Mouse (Mus musculus) hindbrain, postnatal 0 days (tissue): Measurements from ENCODE around the gene Fkbp15. TPM values are rescaled to one million over a fixed set of nuclear protein-coding genes. Genes with fewer than 3 reads are reported as not detected.

ENCODE experiments used
- ATAC-seq: fragments of 200-750 bp; cut with Nextera tagmentation; 2 replicates; pipeline ENCODE4 v1.8.0; 2017; ENCODE audit warnings: mild to moderate bottlenecking, moderate TSS enrichment, moderate library complexity
- DNase-seq: peaks from one replicate; pipeline ENCODE4 v3.0.0-alpha.2; 2015; ENCODE audit warnings: low spot score
- H3K27ac ChIP-seq: fragments of 300-500 bp; sonication (generic); 2 replicates; pipeline ENCODE4 v1.5.1; 2014; ENCODE audit warnings: mild to moderate bottlenecking
- H3K27me3 ChIP-seq: fragments of 300-500 bp; sonication (generic); 2 replicates; pipeline ENCODE4 v1.6.1; 2014; ENCODE audit warnings: low read length, mixed read lengths; ENCODE audit not compliant: insufficient read depth
- H3K36me3 ChIP-seq: fragments of 300-500 bp; sonication (generic); 2 replicates; pipeline ENCODE4 v1.6.1; 2014; ENCODE audit warnings: low read length, mixed read lengths; ENCODE audit not compliant: insufficient read depth
- H3K4me1 ChIP-seq: fragments of 300-500 bp; sonication (generic); 2 replicates; pipeline ENCODE4 v1.6.1; 2014; ENCODE audit warnings: antibody characterized with exemption, low read length, mixed read lengths; ENCODE audit not compliant: insufficient read depth
- H3K4me2 ChIP-seq: fragments of 300-500 bp; sonication (generic); 2 replicates; pipeline ENCODE4 v1.6.1; 2014; ENCODE audit warnings: low read depth, mild to moderate bottlenecking, low read length, moderate library complexity, mixed read lengths
- H3K4me3 ChIP-seq: fragments of 300-500 bp; sonication (generic); 2 replicates; pipeline ENCODE4 v1.5.1; 2014; ENCODE audit warnings: low read length
- H3K9ac ChIP-seq: fragments of 300-500 bp; sonication (generic); replicated peaks from 2 replicates; pipeline ENCODE4 v1.6.1; 2014; ENCODE audit warnings: mild to moderate bottlenecking, low read length, moderate library complexity, mixed read lengths
- H3K9me3 ChIP-seq: fragments of 300-500 bp; sonication (generic); 2 replicates; pipeline ENCODE4 v1.6.1; 2016; ENCODE audit warnings: low read length, mixed read lengths
- CTCF ChIP-seq: IDR thresholded peaks from 2 replicates; pipeline ENCODE4 v1.5.1; 2016; ENCODE audit warnings: antibody characterized with exemption, control low read depth, low read depth
- WGBS: fragments of 180-500 bp; shearing (Covaris S2); extraction: QIAGEN DNeasy Blood & Tissue Kit; methylation state at CpG from one replicate; pipeline ENCODE4 v1.1.7; 2014; 5-methylcytosine and 5-hydroxymethylcytosine counted together
- polyA plus RNA-seq: library from polyadenylated mRNA; unstranded; fragments of >200 nt; fragmentation: Nextera tagmentation; extraction: Ambion mirVana; gene quantifications from 2 replicates; pipeline ENCODE4 v1.2.1, GENCODE M21; 2015
- total RNA-seq: library from RNA; depleted of rRNA; stranded (reverse); fragments of >200 nt; gene quantifications from 2 replicates; pipeline ENCODE4 v1.2.3, GENCODE M21; 2014

Gene Fkbp15
- total and polyA plus RNA-seq, 2 experiments from 2014 or later: 22.6 to 38.3 TPM

DNA sequence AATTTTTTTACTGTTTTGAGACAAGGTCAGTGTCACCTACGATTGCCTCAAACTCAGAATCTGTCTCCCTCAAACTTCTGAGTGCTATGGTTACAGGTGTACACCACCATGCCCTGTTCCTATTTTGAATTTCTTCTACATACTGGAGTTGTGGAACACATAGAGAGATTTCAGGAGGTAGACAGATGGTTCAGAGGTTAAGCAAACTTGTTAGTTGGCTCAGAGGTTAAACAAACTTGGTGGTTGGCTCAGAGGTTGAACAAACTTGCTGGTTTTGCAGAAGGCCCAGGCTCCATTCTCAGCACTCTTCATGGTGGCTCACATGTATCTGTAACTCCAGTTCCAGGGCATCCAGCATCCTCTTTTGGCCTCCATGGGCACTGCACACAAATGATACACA lies 23.8 kb upstream of the Fkbp15 start:
- ATAC-seq (no peak), DNase-seq (no peak)
- H3K27me3 ChIP-seq: no peaks in the 10 kb centered on the region
- H3K4me3 ChIP-seq: no peak overlapping the region
- WGBS: 88% methylated on average over 1 of the region's 1 CpGs
- H3K4me1 ChIP-seq: no peaks in the 10 kb centered on the region
- no peak overlapping the region for H3K4me2 ChIP-seq
- H3K36me3 ChIP-seq: no peaks in the 10 kb centered on the region; the same call in 1 of the 2 replicates
- no peak for TF ChIP-seq CTCF
- H3K9ac ChIP-seq: no peak overlapping the region
- H3K27ac ChIP-seq: no peak overlapping the region
- no peaks in the 10 kb centered on the region for H3K9me3 ChIP-seq

DNA sequence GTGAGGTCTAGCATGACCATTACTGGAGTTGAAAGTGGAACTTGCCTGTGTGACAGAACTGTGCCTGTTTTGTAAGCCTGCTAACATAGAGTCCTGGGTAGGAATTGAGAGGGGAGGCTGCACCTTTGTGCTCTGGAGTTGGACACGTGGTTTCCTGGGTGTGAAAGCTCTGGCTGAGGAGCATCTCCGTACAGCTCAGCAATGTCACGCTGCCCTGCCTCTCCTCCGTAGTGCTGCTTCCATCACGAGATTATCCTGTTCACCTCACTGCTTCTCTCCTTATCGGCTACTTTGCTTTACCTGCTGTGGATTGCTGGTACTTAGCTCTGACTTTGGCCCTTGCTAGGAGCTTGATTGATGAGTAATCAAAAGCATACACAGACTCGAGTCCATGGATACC lies 23.4 kb upstream of the Fkbp15 start:
- Histone ChIP-seq H3K4me1 (no peaks in the 10 kb centered on the region), H3K9ac (no peak overlapping the region), H3K36me3 (no peaks in the 10 kb centered on the region; the same call in 1 of the 2 replicates), H3K4me2 (no peak overlapping the region), H3K27ac (no peak overlapping the region), H3K27me3 (no peaks in the 10 kb centered on the region), H3K9me3 (no peaks in the 10 kb centered on the region), H3K4me3 (no peak overlapping the region)
- 90% methylated on average over 7 of the region's 7 CpGs for WGBS
- TF ChIP-seq CTCF: no peak
- DNase-seq (no peak), ATAC-seq (no peak)

DNA sequence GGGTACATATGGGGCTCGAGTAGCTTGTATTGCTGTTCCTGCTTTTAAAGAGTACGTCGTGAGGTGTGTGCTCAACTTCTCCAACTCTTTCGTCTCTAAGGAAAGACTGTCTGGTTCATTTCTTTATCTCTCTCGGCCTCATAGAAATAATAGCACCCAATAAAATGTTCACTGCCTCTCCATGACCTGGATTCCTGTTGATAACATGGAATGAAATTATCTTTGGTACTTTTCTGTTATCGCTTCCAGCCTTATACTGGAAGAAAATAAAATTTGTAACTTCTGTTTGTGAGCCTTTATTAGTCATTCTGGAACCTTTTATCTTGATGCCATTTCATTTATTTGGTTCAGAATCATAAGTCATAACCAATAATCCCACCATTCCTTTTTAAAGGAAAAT lies 22.9 kb upstream of the Fkbp15 start:
- H3K36me3 ChIP-seq: no peaks in the 10 kb centered on the region; the same call in 1 of the 2 replicates
- no peaks in the 10 kb centered on the region for H3K4me1 ChIP-seq
- no peaks in the 10 kb centered on the region for H3K27me3 ChIP-seq
- no peak for DNase-seq
- H3K27ac ChIP-seq: no peak overlapping the region
- no peak for TF ChIP-seq CTCF
- no peak overlapping the region for H3K4me2 ChIP-seq
- ATAC-seq: no peak
- 95% methylated on average over 6 of the region's 6 CpGs for WGBS
- no peaks in the 10 kb centered on the region for H3K9me3 ChIP-seq
- H3K9ac ChIP-seq: no peak overlapping the region
- no peak overlapping the region for H3K4me3 ChIP-seq

DNA sequence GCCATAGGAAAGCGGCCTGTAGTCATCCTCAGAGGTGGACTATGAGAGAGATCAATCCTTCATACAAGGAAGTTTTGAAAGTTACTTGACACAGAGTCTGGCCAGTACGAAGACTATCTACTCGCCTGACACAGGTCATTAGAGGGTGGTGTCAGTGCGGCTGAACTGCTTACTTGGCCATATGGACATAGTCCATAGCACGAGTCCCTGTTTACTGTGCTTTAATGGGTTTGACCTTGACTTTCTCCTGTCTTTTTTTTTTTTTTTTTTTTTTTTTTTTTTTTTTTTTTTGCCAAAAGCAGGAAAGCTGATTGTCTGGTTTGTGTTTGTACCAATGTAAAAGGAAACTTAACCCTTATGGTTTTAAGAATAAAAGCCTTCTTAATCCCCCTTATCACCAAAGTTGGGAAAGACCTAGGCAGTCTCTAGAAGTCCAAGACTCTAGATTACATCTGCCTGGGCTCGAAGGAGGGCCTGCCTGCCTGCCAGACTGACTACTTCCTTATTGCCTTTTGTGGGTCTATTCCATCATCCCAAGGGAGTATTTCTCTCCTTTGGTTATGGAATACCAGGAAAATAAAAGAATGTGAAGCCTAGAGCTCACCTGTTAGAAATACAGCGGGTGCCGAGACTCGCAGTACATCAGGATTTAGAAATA lies 19.5 kb upstream of the Fkbp15 start:
- ATAC-seq: no peak
- Histone ChIP-seq H3K4me2 (no peak overlapping the region), H3K27me3 (no peaks in the 10 kb centered on the region), H3K4me3 (no peak overlapping the region), H3K9me3 (no peaks in the 10 kb centered on the region), H3K4me1 (no peaks in the 10 kb centered on the region), H3K9ac (no peak overlapping the region), H3K27ac (no peak overlapping the region), H3K36me3 (no peaks in the 10 kb centered on the region; the same call in 1 of the 2 replicates)
- no peak for DNase-seq
- no peak for TF ChIP-seq CTCF
- WGBS: 94% methylated on average over 9 of the region's 9 CpGs

DNA sequence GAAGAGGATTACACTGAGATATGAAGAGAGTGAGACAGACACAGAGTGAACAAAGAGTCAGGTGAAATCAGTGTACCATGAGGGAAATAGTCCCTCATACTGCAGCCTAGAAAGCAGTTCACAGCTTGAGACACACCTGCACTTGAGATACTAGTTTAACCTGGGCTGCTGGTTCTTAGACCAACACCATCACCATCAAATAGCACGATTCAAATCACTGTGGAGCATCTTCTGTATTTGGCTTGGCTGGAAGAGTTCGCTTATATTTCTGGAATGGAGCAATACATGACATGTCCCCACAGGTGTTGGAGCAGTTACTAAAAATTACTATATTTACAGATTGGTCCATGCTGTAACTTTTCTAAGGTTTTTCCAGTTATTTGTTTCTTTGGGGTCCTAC lies 15.8 kb upstream of the Fkbp15 start:
- DNase-seq: no peak
- Histone ChIP-seq H3K4me3 (no peak overlapping the region), H3K9me3 (no peaks in the 10 kb centered on the region), H3K4me1 (no peaks in the 10 kb centered on the region), H3K27me3 (no peaks in the 10 kb centered on the region), H3K9ac (no peak overlapping the region), H3K36me3 (no peaks in the 10 kb centered on the region), H3K4me2 (no peak overlapping the region), H3K27ac (no peak overlapping the region)
- TF ChIP-seq CTCF: no peak
- no peak for ATAC-seq
- 91% methylated on average over 2 of the region's 2 CpGs for WGBS

DNA sequence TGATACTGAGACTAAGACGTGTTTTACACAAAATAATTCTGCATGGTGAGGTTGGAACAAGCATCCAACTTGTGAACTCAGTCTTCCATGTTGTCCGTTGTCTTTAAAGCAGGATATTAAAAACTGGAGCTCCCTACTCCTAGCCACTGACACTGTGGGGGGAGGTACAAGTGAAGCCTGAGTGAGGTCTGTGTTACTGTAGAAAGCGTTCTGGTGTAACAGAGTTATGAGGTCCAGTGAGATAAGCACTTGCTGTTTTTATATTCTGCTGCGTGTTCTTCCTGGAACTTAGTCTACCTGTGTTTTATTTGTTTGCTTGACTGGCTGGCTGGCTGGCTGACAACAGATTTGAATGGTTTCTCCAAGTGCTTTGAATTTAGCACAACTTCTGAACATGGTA lies 14.0 kb upstream of the Fkbp15 start:
- H3K4me2 ChIP-seq: no peak overlapping the region
- H3K4me3 ChIP-seq: no peak overlapping the region
- no peaks in the 10 kb centered on the region for H3K36me3 ChIP-seq
- no peaks in the 10 kb centered on the region for H3K9me3 ChIP-seq
- no peaks in the 10 kb centered on the region for H3K4me1 ChIP-seq
- no peak overlapping the region for H3K27ac ChIP-seq
- no peak overlapping the region for H3K9ac ChIP-seq
- WGBS: 75% methylated on average over 4 of the region's 4 CpGs
- ATAC-seq (no peak), DNase-seq (no peak)
- TF ChIP-seq CTCF: no peak
- H3K27me3 ChIP-seq: no peaks in the 10 kb centered on the region

DNA sequence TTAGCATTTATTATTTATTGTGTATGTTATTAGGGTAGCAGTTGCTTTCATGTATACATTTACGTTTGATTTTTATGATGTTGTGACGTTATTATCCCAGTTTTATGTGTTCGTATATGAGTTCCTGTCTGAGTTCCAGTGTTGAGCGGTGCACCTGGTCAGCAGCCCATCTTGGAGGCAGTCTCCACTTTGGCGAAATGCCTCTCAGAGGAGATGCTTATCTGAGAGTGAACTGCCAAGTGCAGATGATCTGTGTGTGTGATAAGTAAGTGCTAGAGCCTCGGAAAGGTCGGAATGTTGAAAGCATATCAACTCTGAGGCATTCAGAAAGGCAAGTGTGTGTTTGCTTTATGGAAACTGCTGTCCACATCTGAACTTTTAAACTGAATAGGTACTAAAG lies 13.3 kb upstream of the Fkbp15 start:
- Histone ChIP-seq H3K4me1 (no peaks in the 10 kb centered on the region), H3K9ac (no peak overlapping the region), H3K4me3 (no peak overlapping the region), H3K36me3 (no peaks in the 10 kb centered on the region), H3K27ac (no peak overlapping the region), H3K27me3 (no peaks in the 10 kb centered on the region), H3K9me3 (no peaks in the 10 kb centered on the region), H3K4me2 (no peak overlapping the region)
- WGBS: 88% methylated on average over 7 of the region's 7 CpGs
- ATAC-seq (no peak), DNase-seq (no peak)
- no peak for TF ChIP-seq CTCF
